Mouse (Mus musculus): Measurements from ENCODE around the gene Ppfia3.

DNA sequence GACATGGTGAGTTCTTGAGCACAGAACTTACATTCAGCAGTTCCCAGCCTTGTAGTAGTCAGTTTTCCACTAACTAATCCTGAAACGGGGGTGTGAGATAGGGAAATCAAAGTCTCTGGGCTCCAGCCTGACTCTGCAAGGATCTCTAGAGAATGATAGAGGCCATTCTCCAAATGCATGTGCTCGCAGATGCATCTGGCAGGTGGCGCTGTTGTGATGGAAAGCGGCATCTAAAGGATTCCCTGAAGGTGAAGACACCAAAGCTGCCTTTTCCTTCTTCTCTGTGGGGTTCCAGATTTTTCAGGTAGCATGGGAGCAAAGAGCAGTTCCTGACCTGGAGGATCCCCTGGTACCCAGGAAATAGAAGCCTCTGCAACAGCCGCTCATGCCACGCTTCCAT, 66.5 kb downstream of the Ppfia3 start:
- TF ChIP-seq CTCF (IDR thresholded peaks at IDR 0.05; ENCODE audit: low read depth), result peak; percentile 70
- TF ChIP-seq EP300 (IDR thresholded peaks at IDR 0.05; ENCODE audit: low read depth), result no peak

Measured in heart, postnatal 0 days (tissue).